Mouse (Mus musculus) frontal cortex, postnatal 10 days (tissue): ENCODE data around the gene Urad.

ENCODE experiments used
- DNase-seq, 2 experiments: peaks; one replicate each; pipeline ENCODE4 v3.0.0; 2022; ENCODE audit warnings: low spot score in 2 of 2, mixed read lengths in 1 of 2

The Urad gene

DNA sequence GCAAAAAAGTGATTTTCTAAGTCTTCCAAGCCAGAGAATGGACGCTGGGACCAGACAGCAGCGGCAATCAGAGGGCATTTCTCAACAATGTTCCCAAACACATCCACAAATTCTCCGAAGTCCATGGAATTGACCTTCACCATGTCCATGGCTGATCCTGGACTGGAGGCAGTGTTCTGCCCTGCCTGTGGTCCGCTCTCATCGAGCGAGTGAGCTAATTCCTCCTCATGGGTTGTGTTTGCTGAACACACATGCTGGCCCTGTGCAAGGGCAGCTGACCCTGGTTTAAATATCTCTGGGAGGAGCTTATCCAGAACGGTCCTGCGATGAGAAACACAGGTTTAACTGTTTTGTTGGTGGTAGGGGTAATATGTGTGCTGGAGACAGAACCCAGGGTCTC is at the start of gene Urad:
TSS of gene Urad (minus strand) at position 258 of the 400 bp plus-strand sequence.
- DNase-seq: no peak

- no peak for DNase-seq
Observed at GRCm38 (mm10) chr5:147370276-147370675, 48.0 kb upstream of the Urad start.

DNA sequence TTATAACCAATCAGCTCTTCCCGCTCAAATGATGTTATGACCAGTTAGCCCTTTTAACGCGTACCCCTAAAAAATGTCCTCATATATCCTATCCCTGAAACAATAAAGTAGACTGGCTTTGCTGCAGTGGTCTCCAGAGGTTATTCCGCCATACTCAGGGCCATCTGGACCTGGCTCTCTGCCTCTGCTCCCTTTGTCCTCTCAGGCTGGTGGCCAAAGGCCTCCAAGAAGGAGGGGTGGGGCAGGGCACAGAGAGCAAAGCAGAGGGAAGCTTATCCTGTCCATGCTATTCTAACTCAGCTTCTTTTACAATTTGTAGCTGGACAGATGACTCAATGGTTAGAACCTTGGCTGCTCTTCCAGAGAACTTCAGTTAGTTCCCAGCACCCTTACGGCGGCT is 46.0 kb upstream of the Urad start:
- no peak for DNase-seq

GRCm38 (mm10) chr5:147365995-147366765 is 43.9 kb upstream of the Urad start:
- no peak for DNase-seq

DNA sequence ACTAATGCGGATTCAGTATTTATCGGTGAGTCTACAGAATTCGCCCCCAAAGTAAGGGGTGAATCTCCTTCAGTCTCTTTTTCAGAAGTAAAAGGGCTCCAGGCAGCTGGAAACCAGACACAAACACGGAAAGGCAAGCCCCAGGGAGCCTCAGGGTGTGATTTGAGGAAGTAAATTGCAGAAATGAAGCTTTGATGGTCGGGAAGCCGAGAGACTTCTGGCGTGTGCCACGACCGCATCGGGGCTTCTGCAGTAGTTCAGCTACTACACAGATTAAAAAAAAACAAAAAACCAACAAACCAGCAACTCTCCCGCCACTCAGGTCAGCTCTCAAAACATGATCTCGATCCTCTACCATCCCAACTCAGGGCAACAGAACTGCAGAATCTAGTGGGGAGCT is 40.8 kb upstream of the Urad start:
- DNase-seq: peak; percentile 14 to 28

DNA sequence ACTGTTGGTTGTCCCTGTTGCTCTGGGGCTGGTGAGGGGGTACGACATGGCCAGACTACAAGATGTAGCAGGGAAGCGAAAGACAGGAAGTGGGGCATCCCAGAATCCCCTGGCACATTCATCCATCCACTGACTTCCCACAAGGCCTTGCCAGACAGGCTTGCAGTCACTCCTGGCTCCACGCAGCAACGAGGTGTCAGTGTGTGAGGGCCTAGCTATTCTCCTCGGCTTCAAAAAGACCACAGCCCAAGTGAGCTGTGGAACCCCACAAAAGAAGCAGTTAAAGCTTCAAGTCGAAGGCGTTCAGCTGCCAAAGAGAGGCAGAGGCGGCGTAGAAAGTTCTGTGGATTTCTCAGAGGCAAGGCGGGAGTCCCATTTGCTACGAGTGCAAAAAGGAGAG is 36.2 kb upstream of the Urad start:
- DNase-seq: no peak

- DNase-seq: no peak
Observed at GRCm38 (mm10) chr5:147357536-147357935, 35.3 kb upstream of the Urad start.

DNA sequence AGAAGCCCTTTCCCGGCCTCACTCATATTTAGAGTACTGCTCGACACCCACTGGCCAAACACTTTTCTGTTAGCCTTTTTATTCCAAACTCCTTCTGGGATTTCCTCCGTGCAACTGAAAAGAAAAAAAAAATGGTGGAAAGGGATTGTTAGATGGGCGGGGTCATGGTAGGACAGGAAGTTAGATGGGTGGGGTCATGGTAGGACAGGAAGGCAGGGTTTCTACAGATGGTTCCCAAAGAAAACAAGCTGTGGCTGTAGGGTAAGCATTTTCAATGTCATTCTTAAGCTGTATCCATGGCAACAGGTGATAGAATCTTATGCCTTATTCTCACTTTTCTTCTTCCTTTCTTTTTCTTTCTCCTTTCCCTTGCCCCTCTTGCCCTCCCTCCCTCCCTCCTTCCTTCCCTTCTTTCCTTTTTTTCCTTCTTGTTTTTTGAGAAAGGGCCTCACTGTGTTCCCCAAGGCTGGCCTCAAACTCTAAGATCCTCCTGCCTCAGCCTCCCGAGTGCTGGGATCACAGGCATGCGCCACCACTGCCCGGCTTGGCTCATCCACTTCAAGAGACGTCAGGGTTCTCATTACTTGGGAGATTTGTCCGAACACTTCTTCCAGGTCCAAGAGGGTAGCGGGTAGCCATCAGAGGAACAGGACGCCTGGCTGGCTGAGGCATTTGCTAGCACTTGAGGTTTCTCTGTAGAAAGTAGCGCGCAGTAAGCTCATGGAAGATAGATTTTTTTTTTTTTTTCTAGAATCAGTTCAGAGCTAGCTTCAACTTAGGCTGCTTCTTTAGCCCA is 34.2 kb upstream of the Urad start:
- no peak for DNase-seq

DNA sequence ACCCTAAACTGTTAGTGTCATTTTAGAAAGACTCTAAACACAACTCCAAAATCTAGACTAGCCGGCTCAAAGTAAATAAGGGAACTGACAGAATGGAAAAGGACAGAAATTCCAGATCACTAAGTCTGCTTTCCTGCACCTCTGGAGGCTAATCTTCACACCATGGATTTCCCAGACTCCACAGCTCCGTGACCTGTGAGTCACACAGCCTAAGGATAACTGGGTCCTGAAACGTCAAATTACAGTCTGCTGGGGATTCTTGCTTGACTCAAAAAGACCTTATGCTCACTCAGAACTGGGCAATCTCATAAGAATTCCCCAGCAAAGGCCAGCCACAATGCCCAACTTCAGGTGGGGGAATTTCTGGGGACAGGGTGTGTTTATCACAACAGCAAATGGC is 33.5 kb upstream of the Urad start:
- DNase-seq: no peak

DNA sequence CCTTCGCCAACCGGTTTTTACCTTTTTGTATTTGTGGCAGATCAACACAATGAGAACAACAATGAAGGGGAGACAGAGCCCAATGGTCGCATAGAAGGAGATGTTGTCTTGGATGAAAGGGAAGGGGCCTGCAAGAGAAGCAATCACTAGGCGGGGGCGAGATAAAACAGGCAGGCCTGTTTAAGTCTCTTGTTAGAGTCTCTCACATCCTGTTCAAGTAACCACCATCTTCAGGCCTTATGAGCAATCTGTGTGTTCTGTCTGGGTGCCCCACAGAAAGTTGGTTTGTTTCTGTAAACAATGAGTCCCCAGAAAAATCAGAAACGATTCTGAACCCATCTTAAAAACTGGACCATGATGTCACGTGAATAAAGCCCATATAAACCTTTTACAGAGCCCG is 32.7 kb upstream of the Urad start:
- DNase-seq: no peak

DNA sequence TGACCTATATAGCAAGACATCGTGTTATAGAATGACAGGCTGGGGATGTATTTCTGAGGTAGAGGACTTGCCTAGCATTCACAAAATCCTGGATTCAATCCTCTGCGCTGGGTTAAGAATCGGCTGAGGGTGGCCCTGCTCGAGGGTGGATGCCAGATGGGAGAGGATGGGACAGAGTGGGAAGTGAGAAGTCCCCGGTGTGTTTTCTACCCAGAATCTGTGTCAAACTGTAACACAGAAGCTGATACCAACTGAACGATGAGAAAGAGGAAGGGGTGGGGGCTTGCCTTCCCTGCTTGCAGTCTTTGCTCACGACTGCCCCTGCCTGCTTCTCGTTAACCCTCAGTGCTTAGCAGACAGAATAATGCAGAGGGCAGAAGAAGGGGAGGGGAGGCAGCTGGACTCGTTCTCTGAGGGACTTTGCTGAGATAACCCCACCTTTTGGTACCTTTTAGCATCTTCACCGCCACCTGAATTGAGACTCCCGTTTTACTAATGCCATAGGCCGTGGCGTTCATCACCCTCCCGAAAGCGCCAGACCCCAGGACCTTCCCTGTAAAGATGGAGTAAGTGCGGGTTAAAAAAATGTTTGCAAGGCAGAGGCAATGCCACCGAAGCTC is 32.0 kb upstream of the Urad start:
- DNase-seq: peak; percentile 39 to 49

DNA sequence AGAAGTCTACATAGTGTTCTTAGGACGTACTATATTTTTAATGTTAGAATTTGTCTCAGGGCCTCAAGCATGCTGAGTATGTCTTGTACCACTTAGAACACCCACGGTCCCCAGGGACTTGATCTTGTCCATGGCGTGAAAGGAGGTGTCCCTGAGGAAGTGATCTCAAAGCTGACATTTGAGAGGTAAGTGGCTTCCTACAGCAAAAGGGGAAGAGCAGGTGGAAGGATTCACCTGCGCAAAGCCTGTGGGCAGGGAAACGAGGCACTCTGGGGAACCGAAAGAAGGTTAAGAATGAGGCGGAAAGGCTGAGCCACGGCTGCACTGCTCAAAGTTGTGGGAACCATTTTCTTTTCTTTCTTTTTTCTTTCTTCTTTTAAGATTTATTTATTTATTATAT is 29.7 kb upstream of the Urad start:
- DNase-seq: no peak

GRCm38 (mm10) chr5:147345981-147346380 is 23.7 kb upstream of the Urad start:
- DNase-seq: no peak

DNA sequence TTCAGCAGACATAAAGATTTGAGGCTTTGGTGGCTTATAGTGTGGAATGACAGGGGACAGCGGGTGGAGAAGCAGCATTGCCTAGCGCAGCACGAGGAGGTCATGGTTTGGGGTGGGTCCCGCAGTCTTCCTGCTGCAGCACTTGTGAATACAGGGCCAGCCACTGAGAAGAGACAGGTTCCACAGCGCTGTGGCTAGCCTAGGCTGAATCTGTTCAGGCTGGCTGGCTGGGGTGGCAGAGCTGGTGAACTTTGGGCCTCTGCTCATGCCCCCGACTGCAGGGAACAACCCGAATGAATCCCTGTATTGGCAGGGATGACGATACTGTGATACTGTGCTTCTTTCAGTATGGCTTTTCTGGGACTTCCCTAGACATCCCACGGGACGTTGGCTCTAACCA is 21.7 kb upstream of the Urad start:
- DNase-seq: no peak

- DNase-seq: no peak
Observed at GRCm38 (mm10) chr5:147342901-147343300, 20.7 kb upstream of the Urad start.

- DNase-seq: no peak
Observed at GRCm38 (mm10) chr5:147340741-147341414, 18.6 kb upstream of the Urad start.

- no peak for DNase-seq
Observed at GRCm38 (mm10) chr5:147339560-147339959, 17.3 kb upstream of the Urad start.

DNA sequence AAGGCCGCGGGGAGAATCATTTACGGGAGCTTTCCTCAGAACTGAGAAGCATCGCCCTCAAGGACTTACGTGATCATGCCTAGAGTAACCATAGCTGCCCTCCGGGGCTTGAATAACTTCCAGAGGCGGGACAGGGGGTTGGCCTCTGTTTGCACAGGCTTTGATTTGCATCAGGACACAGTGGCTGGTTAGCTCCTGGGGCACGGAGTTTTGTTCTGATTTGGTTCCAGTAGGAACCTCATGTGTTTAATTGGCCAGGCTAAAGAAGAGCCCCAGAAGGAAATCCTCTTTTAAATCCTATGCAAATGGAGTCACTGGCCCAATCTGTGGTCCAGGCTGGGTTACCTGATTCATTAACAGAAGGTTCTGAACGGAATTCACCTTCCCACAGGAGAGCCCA is 16.7 kb upstream of the Urad start:
- no peak for DNase-seq

DNA sequence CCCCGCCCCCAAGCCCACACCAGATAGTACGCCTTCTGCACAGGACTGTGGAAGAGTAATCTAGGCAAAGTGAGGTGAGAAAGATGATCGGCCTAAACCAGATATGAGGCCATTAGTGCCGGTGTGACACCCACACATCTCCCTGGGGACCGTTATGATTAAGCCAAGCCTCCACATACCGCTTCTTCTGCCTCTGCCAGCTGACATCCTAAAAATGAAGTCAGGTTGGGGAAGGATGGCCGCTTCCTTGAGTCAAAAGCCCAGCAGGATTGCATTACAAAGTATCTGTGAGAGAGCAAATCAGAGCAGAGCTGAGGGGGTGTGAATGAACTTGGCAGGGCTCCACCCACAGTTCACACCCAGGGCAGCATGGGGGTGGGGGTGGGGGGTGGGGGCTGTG is 10.5 kb upstream of the Urad start:
- DNase-seq: no peak

- peak in 1 of 2 experiments; percentile 31 for DNase-seq
Observed at GRCm38 (mm10) chr5:147331547-147331946, 9.3 kb upstream of the Urad start.

- DNase-seq: no peak
Observed at GRCm38 (mm10) chr5:147329946-147330345, 7.7 kb upstream of the Urad start.

DNA sequence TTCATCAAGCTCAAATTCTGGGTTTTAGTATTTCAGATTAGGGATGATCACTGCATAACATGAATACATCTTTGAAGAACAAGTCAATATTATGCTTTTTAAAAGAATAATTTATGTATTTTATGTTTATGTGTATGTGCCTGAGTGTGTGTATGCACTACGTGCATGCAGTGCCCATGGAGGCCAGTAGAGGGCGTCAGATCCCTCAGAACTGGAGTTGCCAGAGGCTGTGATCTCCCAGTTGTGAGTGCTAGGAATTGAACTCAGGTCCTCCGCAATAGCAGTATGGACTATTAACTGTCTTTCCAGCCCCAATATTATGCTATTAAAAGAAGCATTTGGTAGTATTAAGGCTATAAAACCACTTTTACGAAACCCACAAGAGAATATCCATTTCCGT is 5.4 kb upstream of the Urad start:
- no peak for DNase-seq
